Mouse (Mus musculus) lung, postnatal 0 days (tissue): ENCODE results near the gene Homer1. TPM values are rescaled to one million over a fixed set of nuclear protein-coding genes. Genes with fewer than 3 reads are reported as not detected.

Source experiments
- ATAC-seq: fragments of 200-750 bp; cut with Nextera tagmentation; 2 replicates; pipeline ENCODE4 v1.8.0; 2017; ENCODE audit warnings: moderate library complexity
- DNase-seq: peaks from one replicate; pipeline ENCODE4 v3.0.0-alpha.2; 2016; ENCODE audit warnings: low spot score
- H3K27ac ChIP-seq: fragments of 300-500 bp; sonication (generic); 2 replicates; pipeline ENCODE4 v1.5.1; 2014; ENCODE audit warnings: antibody characterized with exemption, mild to moderate bottlenecking, low read length, mixed read lengths
- H3K27me3 ChIP-seq: fragments of 300-500 bp; sonication (generic); replicated peaks from 2 replicates; pipeline ENCODE4 v1.6.1; 2014; ENCODE audit warnings: low read length, mixed read lengths; ENCODE audit not compliant: insufficient read depth
- H3K36me3 ChIP-seq: fragments of 300-500 bp; sonication (generic); 2 replicates; pipeline ENCODE4 v1.6.1; 2014; ENCODE audit warnings: low read length, mixed read lengths; ENCODE audit not compliant: insufficient read depth
- H3K4me1 ChIP-seq: fragments of 300-500 bp; sonication (generic); 2 replicates; pipeline ENCODE4 v1.6.1; 2014; ENCODE audit warnings: antibody characterized with exemption, low read depth, low read length, mixed read lengths; ENCODE audit not compliant: insufficient read depth
- H3K4me2 ChIP-seq: fragments of 300-500 bp; sonication (generic); replicated peaks from 2 replicates; pipeline ENCODE4 v1.6.1; 2014; ENCODE audit warnings: low read depth, mild to moderate bottlenecking, low read length, moderate library complexity, mixed read lengths
- H3K4me3 ChIP-seq: fragments of 300-500 bp; sonication (generic); 2 replicates; pipeline ENCODE4 v1.5.1; 2014; ENCODE audit warnings: low read depth, low read length
- H3K9ac ChIP-seq: fragments of 300-500 bp; sonication (generic); replicated peaks from 2 replicates; pipeline ENCODE4 v1.6.1; 2014; ENCODE audit warnings: low read depth, mild to moderate bottlenecking
- H3K9me3 ChIP-seq: fragments of 300-500 bp; sonication (generic); 2 replicates; pipeline ENCODE4 v1.6.1; 2016; ENCODE audit warnings: low read length, mixed read lengths
- CTCF ChIP-seq: IDR thresholded peaks from 2 replicates; pipeline ENCODE4 v1.5.1; 2016; ENCODE audit warnings: antibody characterized with exemption, mild to moderate bottlenecking
- EP300 ChIP-seq: IDR thresholded peaks from 2 replicates; pipeline ENCODE4 v1.6.1; 2016; ENCODE audit warnings: antibody characterized with exemption, mild to moderate bottlenecking, control low read depth
- WGBS: fragments of 180-500 bp; shearing (Covaris S2); extraction: QIAGEN DNeasy Blood & Tissue Kit; methylation state at CpG from one replicate; pipeline ENCODE4 v1.1.7; 2014; 5-methylcytosine and 5-hydroxymethylcytosine counted together
- polyA plus RNA-seq: library from polyadenylated mRNA; unstranded; fragments of >200 nt; fragmentation: Nextera tagmentation; extraction: Ambion mirVana; gene quantifications from 2 replicates; pipeline ENCODE4 v1.2.1, GENCODE M21; 2015

Homer1 gene
- polyA plus RNA-seq, 1 experiment from 2014 or later: 2.3 TPM

- Histone ChIP-seq H3K9ac (no peak overlapping the region), H3K4me3 (no peak overlapping the region), H3K27me3 (no peaks in the 10 kb centered on the region), H3K4me1 (no peaks in the 10 kb centered on the region), H3K9me3 (no peaks in the 10 kb centered on the region), H3K36me3 (no peaks in the 10 kb centered on the region), H3K4me2 (no peak overlapping the region), H3K27ac (no peak overlapping the region)
- no peak for TF ChIP-seq CTCF
- no peak for TF ChIP-seq EP300
- ATAC-seq (no peak), DNase-seq (no peak)
- 93% methylated on average over 5 of the region's 5 CpGs for WGBS
Observed at GRCm38 (mm10) chr13:93374457-93374856, 75.0 kb downstream of the Homer1 start.

- Histone ChIP-seq H3K27me3 (no peaks in the 10 kb centered on the region), H3K9me3 (no peaks in the 10 kb centered on the region), H3K4me2 (no peak overlapping the region), H3K4me3 (no peak overlapping the region), H3K9ac (no peak overlapping the region), H3K27ac (no peak overlapping the region), H3K36me3 (no peaks in the 10 kb centered on the region), H3K4me1 (no peaks in the 10 kb centered on the region)
- no peak for DNase-seq
- TF ChIP-seq CTCF (no peak), EP300 (no peak)
- no peak for ATAC-seq
- WGBS: 65% methylated on average over 1 of the region's 1 CpGs
Observed at GRCm38 (mm10) chr13:93378493-93378892, 79.1 kb downstream of the Homer1 start.

- DNase-seq: no peak
- H3K36me3 ChIP-seq: no peaks in the 10 kb centered on the region
- H3K9me3 ChIP-seq: no peaks in the 10 kb centered on the region
- no peak overlapping the region for H3K9ac ChIP-seq
- no peak overlapping the region for H3K4me2 ChIP-seq
- no peaks in the 10 kb centered on the region for H3K27me3 ChIP-seq
- no peak for ATAC-seq
- no peaks in the 10 kb centered on the region for H3K4me1 ChIP-seq
- H3K27ac ChIP-seq: no peak overlapping the region
- H3K4me3 ChIP-seq: no peak overlapping the region
- 85% methylated on average over 8 of the region's 8 CpGs for WGBS
- TF ChIP-seq CTCF (no peak), EP300 (no peak)
Observed at GRCm38 (mm10) chr13:93380399-93381063, 81.1 kb downstream of the Homer1 start.

GRCm38 (mm10) chr13:93381301-93381700 is 81.9 kb downstream of the Homer1 start:
- no peak for ATAC-seq
- Histone ChIP-seq H3K9me3 (no peaks in the 10 kb centered on the region), H3K4me3 (no peak overlapping the region), H3K27ac (no peak overlapping the region), H3K9ac (no peak overlapping the region), H3K27me3 (no peaks in the 10 kb centered on the region), H3K36me3 (no peaks in the 10 kb centered on the region), H3K4me1 (no peaks in the 10 kb centered on the region), H3K4me2 (no peak overlapping the region)
- TF ChIP-seq CTCF (no peak), EP300 (no peak)
- WGBS: 74% methylated on average over 1 of the region's 1 CpGs
- no peak for DNase-seq

DNA sequence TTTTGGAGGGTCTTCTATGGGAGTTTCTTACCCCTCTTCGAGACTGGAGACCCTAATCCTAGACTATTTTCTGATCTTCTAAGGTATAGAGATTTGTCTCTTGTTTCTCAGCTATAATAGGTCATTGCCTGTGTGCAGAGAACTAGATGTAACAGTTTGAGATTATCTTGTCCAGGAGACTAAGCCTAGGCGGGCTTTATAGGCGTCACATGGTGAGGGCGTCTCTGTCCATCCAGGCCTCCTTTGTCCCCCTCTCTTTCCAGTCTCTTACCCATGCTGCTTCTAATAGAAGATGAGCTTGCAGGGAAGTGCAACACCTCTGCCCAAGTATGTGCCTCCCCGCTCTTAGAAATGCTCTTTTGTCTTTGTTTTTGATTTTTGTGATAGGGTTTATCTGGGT is 83.7 kb downstream of the Homer1 start:
- 86% methylated on average over 5 of the region's 5 CpGs for WGBS

GRCm38 (mm10) chr13:93383620-93384019 is 84.2 kb downstream of the Homer1 start:
- TF ChIP-seq EP300 (no peak), CTCF (no peak)
- H3K9ac ChIP-seq: no peak overlapping the region
- 94% methylated on average over 2 of the region's 2 CpGs for WGBS
- H3K4me1 ChIP-seq: no peaks in the 10 kb centered on the region
- no peaks in the 10 kb centered on the region for H3K9me3 ChIP-seq
- DNase-seq: no peak
- ATAC-seq: no peak
- H3K27ac ChIP-seq: no peak overlapping the region
- no peaks in the 10 kb centered on the region for H3K27me3 ChIP-seq
- no peak overlapping the region for H3K4me2 ChIP-seq
- H3K36me3 ChIP-seq: no peaks in the 10 kb centered on the region
- H3K4me3 ChIP-seq: no peak overlapping the region

More for the DNA sequence above, 83.7 kb downstream of the Homer1 start:
- Histone ChIP-seq H3K4me2 (no peak overlapping the region), H3K4me3 (no peak overlapping the region), H3K9ac (no peak overlapping the region), H3K27me3 (no peaks in the 10 kb centered on the region), H3K36me3 (no peaks in the 10 kb centered on the region), H3K9me3 (no peaks in the 10 kb centered on the region), H3K27ac (no peak overlapping the region), H3K4me1 (no peaks in the 10 kb centered on the region)
- DNase-seq (no peak), ATAC-seq (no peak)
- TF ChIP-seq CTCF (no peak), EP300 (no peak)

- DNase-seq: no peak
- Histone ChIP-seq H3K4me1 (no peaks in the 10 kb centered on the region), H3K9ac (no peak overlapping the region), H3K4me2 (no peak overlapping the region), H3K4me3 (no peak overlapping the region), H3K27ac (no peak overlapping the region), H3K36me3 (no peaks in the 10 kb centered on the region), H3K9me3 (no peaks in the 10 kb centered on the region), H3K27me3 (no peaks in the 10 kb centered on the region)
- TF ChIP-seq CTCF (no peak), EP300 (no peak)
- no peak for ATAC-seq
- WGBS: 89% methylated on average over 1 of the region's 1 CpGs
Observed at GRCm38 (mm10) chr13:93384481-93384880, 85.0 kb downstream of the Homer1 start.
